In the genomic region with DNA sequence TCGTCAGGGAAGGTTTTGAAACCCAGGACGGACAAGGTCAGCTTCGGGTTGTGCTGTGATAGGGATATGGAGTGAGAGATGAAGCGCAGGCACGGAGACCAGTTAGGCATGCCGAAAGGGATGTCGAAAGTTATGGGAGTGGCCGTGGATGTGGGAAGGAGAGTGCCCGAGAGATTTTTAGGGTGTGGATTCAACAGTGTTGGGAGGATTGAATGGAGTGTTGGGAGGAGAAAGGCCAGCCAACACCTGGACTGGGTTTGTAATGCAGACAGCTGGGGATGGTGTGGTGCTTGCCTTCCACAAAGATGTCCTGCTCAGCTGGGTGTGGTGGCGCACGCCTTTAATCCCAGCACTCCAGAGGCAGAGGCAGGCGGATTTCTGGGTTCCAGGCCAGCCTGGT, we compare ENCODE assay signal across 29 mouse cellular contexts. TPM values are rescaled to one million over a fixed set of nuclear protein-coding genes. Genes with fewer than 3 reads are reported as not detected.
"Had no signal": no experiment of that assay in that cellular context is flagged by ENCODE, and none has a peak within 500 bp of the region (broad histone marks: within the 10 kb centered on the region; RNA-seq: fewer than 3 reads in every experiment).

No protein-coding gene starts in this region.

- H3K27me3 ChIP-seq: limb, embryonic 15.5 days; lung, embryonic 15.5 days had no signal

- H3K4me3 ChIP-seq: limb, embryonic 10.5 days; limb, embryonic 12.5 days; limb, embryonic 13.5 days; limb, embryonic 15.5 days; liver, embryonic 12.5 days; liver, embryonic 13.5 days; liver, embryonic 15.5 days; lung, embryonic 15.5 days; megakaryocyte, embryonic 14.5 days; midbrain, embryonic 10.5 days; midbrain, embryonic 12.5 days; midbrain, embryonic 13.5 days; midbrain, embryonic 15.5 days; myocyte; neural tube, embryonic 12.5 days; neural tube, embryonic 13.5 days had no signal

- H3K27ac ChIP-seq: limb, embryonic 10.5 days; limb, embryonic 12.5 days; limb, embryonic 13.5 days; limb, embryonic 15.5 days; liver, embryonic 12.5 days; liver, embryonic 13.5 days; liver, embryonic 14.5 days; liver, embryonic 15.5 days; lung, embryonic 15.5 days; macrophage; midbrain, embryonic 10.5 days; midbrain, embryonic 12.5 days; midbrain, embryonic 13.5 days; midbrain, embryonic 15.5 days; neural tube, embryonic 12.5 days; neural tube, embryonic 13.5 days had no signal

- DNase-seq: left cerebral cortex, postnatal 4 days; liver; liver, embryonic 13.5 days; liver, postnatal 0 days; lung, adult 18-20 months; lung, adult 2 months; lung, embryonic 14.5 days; lung, postnatal 10 days; lung, postnatal 14 days; lung, postnatal 36 days; lung, postnatal 4 days; midbrain, embryonic 14.5 days had no signal

- H3K9me3 ChIP-seq: limb, embryonic 10.5 days; limb, embryonic 15.5 days; liver, embryonic 13.5 days; liver, embryonic 15.5 days; lung, embryonic 15.5 days; midbrain, embryonic 15.5 days had no signal

- H3K36me3 ChIP-seq: limb, embryonic 10.5 days; limb, embryonic 12.5 days; limb, embryonic 13.5 days; limb, embryonic 15.5 days; liver, embryonic 12.5 days; liver, embryonic 13.5 days; liver, embryonic 15.5 days; lung, embryonic 15.5 days; midbrain, embryonic 10.5 days; midbrain, embryonic 12.5 days; midbrain, embryonic 13.5 days; midbrain, embryonic 15.5 days; neural tube, embryonic 12.5 days; neural tube, embryonic 13.5 days had no signal

- H3K9ac ChIP-seq: limb, embryonic 12.5 days; limb, embryonic 13.5 days; limb, embryonic 15.5 days; liver, embryonic 12.5 days; liver, embryonic 13.5 days; liver, embryonic 14.5 days; liver, embryonic 15.5 days; liver, postnatal 0 days; lung, embryonic 14.5 days; lung, embryonic 15.5 days; midbrain, embryonic 12.5 days; midbrain, embryonic 13.5 days; midbrain, embryonic 15.5 days; neural tube, embryonic 12.5 days; neural tube, embryonic 13.5 days had no signal

RNA-seq across cellular contexts. Expression of a gene that starts 8.0 kb away (rescaled TPM):
- polyA plus RNA-seq: macrophage had no signal
